Mouse (Mus musculus): ENCODE measurements around the gene Vmn1r214. TPM values are rescaled to one million over a fixed set of nuclear protein-coding genes. Genes with fewer than 3 reads are reported as not detected.

Gene Vmn1r214
- polyA plus RNA-seq (2014; fragmentation: Illumina TruSeq; extraction: RNeasy Lipid Tissue Mini Kit (QIAGEN cat#74804); ENCODE audit: low read depth, low replicate concordance): not detected

GRCm38 (mm10) chr13:23030118-23030517 is at the start of gene Vmn1r214:
Gene Vmn1r214, plus strand, starts transcription at chr13:23030418.

GRCm38 (mm10) chr13:23007356-23007755 is 22.9 kb upstream of the Vmn1r214 start, which contains the start of gene Vmn1r213:
Gene Vmn1r213, plus strand, starts transcription at chr13:23007656.

GRCm38 (mm10) chr13:23067725-23068124 is 37.5 kb downstream of the Vmn1r214 start, which contains the start of gene Vmn1r215:
Gene Vmn1r215, plus strand, starts transcription at chr13:23068025.

Other genes with a start within 250 kb of the Vmn1r214 start
- not detected for gene Vmn1r209, start 220.7 kb upstream of the Vmn1r214 start, polyA plus RNA-seq (2014; fragmentation: Illumina TruSeq; extraction: RNeasy Lipid Tissue Mini Kit (QIAGEN cat#74804); ENCODE audit: low read depth, low replicate concordance)
- gene Vmn1r210, start 199.1 kb upstream of the Vmn1r214 start, polyA plus RNA-seq (2014; fragmentation: Illumina TruSeq; extraction: RNeasy Lipid Tissue Mini Kit (QIAGEN cat#74804); ENCODE audit: low read depth, low replicate concordance): not detected
- not detected for gene Vmn1r211, start 172.9 kb upstream of the Vmn1r214 start, polyA plus RNA-seq (2014; fragmentation: Illumina TruSeq; extraction: RNeasy Lipid Tissue Mini Kit (QIAGEN cat#74804); ENCODE audit: low read depth, low replicate concordance)
- not detected for gene Vmn1r212, start 146.2 kb upstream of the Vmn1r214 start, polyA plus RNA-seq (2014; fragmentation: Illumina TruSeq; extraction: RNeasy Lipid Tissue Mini Kit (QIAGEN cat#74804); ENCODE audit: low read depth, low replicate concordance)
- gene Vmn1r213, start 22.8 kb upstream of the Vmn1r214 start, polyA plus RNA-seq (2014; fragmentation: Illumina TruSeq; extraction: RNeasy Lipid Tissue Mini Kit (QIAGEN cat#74804); ENCODE audit: low read depth, low replicate concordance): not detected
- not detected for gene Vmn1r215, start 37.6 kb downstream of the Vmn1r214 start, polyA plus RNA-seq (2014; fragmentation: Illumina TruSeq; extraction: RNeasy Lipid Tissue Mini Kit (QIAGEN cat#74804); ENCODE audit: low read depth, low replicate concordance)
- not detected for gene Vmn1r217, start 87.8 kb downstream of the Vmn1r214 start, polyA plus RNA-seq (2014; fragmentation: Illumina TruSeq; extraction: RNeasy Lipid Tissue Mini Kit (QIAGEN cat#74804); ENCODE audit: low read depth, low replicate concordance)
- gene Vmn1r218, start 102.7 kb downstream of the Vmn1r214 start, polyA plus RNA-seq (2014; fragmentation: Illumina TruSeq; extraction: RNeasy Lipid Tissue Mini Kit (QIAGEN cat#74804); ENCODE audit: low read depth, low replicate concordance): not detected
- gene Vmn1r219, start 128.9 kb downstream of the Vmn1r214 start, polyA plus RNA-seq (2014; fragmentation: Illumina TruSeq; extraction: RNeasy Lipid Tissue Mini Kit (QIAGEN cat#74804); ENCODE audit: low read depth, low replicate concordance): not detected
- not detected for gene Vmn1r220, start 157.6 kb downstream of the Vmn1r214 start, polyA plus RNA-seq (2014; fragmentation: Illumina TruSeq; extraction: RNeasy Lipid Tissue Mini Kit (QIAGEN cat#74804); ENCODE audit: low read depth, low replicate concordance)
- not detected for gene Vmn1r221, start 183.7 kb downstream of the Vmn1r214 start, polyA plus RNA-seq (2014; fragmentation: Illumina TruSeq; extraction: RNeasy Lipid Tissue Mini Kit (QIAGEN cat#74804); ENCODE audit: low read depth, low replicate concordance)
- not detected for gene Vmn1r222, start 205.5 kb downstream of the Vmn1r214 start, polyA plus RNA-seq (2014; fragmentation: Illumina TruSeq; extraction: RNeasy Lipid Tissue Mini Kit (QIAGEN cat#74804); ENCODE audit: low read depth, low replicate concordance)
- gene Vmn1r223, start 216.7 kb downstream of the Vmn1r214 start, polyA plus RNA-seq (2014; fragmentation: Illumina TruSeq; extraction: RNeasy Lipid Tissue Mini Kit (QIAGEN cat#74804); ENCODE audit: low read depth, low replicate concordance): not detected

Data from liver, adult 10 weeks (tissue).